Mouse (Mus musculus): ENCODE measurements around the gene Ephx1.
"Not testable (repeated sequence)": the region's sequence is repeated elsewhere in the genome, so short reads cannot be mapped to it uniquely, and the experiment has no call there.

- not testable (repeated sequence) for TF ChIP-seq CTCF (IDR thresholded peaks at IDR 0.05; ENCODE audit: control insufficient read depth, insufficient read depth, insufficient replicate concordance, low read depth, low read length); POLR2A (IDR thresholded peaks at IDR 0.05; ENCODE audit: control insufficient read depth, low read depth, low read length)
Measured at GRCm38 (mm10) chr1:180938781-180939180, 81.9 kb downstream of the Ephx1 start.
